Mouse (Mus musculus) cerebellum, adult 11 months (tissue): ENCODE results near the gene Ifi207.
"Not testable (repeated sequence)": the region's sequence is repeated elsewhere in the genome, so short reads cannot be mapped to it uniquely, and the experiment has no call there.

Experiments used
- DNase-seq: peaks from one replicate; pipeline ENCODE4 v3.0.0; 2022

Gene Ifi207

GRCm38 (mm10) chr1:173741656-173742055 is at the start of gene Ifi207:
Ifi207 (minus strand) TSS chr1:173741747.
- no peak for DNase-seq

- not testable (repeated sequence) for DNase-seq
Measured at GRCm38 (mm10) chr1:173773457-173773856, 31.9 kb upstream of the Ifi207 start.

- not testable (repeated sequence) for DNase-seq
Measured at GRCm38 (mm10) chr1:173766848-173767617, 25.5 kb upstream of the Ifi207 start, which contains the start of gene Ifi204. Ifi204 (minus strand) TSS chr1:173766943.

GRCm38 (mm10) chr1:173760032-173760431 is 18.5 kb upstream of the Ifi207 start:
- DNase-seq: not testable (repeated sequence)

- no peak for DNase-seq
Measured at GRCm38 (mm10) chr1:173742262-173742661, 715 bp upstream of the Ifi207 start.

- no peak for DNase-seq
Measured at GRCm38 (mm10) chr1:173740537-173740936, 1.0 kb downstream of the Ifi207 start.

- no peak for DNase-seq
Measured at GRCm38 (mm10) chr1:173736986-173737385, 4.6 kb downstream of the Ifi207 start.

DNA sequence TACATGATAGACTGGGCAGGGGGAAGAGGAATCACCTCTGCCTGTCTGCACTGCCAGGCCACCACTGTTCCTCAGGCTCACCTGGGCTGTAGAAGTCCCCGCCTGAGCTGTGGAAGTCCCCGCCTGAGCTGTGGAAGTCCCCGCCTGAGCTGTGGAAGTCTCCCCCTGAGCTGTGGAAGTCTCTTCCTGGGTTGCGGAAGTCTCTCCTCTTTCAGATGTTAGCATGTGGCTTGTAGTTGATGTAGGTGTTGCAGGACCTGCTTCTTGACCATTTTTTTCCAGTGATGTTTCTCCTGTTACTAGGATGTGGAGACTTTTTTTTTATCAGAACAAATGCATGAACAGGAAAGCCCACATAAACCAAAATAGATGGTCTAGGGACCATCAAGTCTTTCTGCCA is 6.5 kb downstream of the Ifi207 start:
- not testable (repeated sequence) for DNase-seq

DNA sequence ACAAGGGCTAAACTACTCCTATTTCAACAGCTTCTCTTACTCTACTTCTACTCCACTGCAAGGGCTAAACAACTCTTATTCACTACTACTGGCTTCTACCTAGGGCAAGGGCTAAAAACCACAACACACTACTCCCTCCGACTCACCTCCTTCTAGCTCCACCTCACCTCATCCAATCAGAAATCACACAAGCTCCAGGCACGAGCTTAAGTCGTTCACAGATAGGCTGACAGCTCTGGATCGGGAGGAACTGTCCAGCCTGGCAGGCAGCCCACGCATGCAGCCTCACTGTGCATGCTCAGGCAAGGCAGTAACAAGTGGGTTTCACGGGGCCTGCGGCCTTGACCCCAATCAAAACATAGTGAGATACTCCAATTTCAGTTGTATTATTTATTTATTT is 8.3 kb downstream of the Ifi207 start:
- no peak for DNase-seq

GRCm38 (mm10) chr1:173694270-173694669 is 47.3 kb downstream of the Ifi207 start:
- DNase-seq: no peak

- not testable (repeated sequence) for DNase-seq
Measured at GRCm38 (mm10) chr1:173678605-173679004, 62.9 kb downstream of the Ifi207 start.

DNA sequence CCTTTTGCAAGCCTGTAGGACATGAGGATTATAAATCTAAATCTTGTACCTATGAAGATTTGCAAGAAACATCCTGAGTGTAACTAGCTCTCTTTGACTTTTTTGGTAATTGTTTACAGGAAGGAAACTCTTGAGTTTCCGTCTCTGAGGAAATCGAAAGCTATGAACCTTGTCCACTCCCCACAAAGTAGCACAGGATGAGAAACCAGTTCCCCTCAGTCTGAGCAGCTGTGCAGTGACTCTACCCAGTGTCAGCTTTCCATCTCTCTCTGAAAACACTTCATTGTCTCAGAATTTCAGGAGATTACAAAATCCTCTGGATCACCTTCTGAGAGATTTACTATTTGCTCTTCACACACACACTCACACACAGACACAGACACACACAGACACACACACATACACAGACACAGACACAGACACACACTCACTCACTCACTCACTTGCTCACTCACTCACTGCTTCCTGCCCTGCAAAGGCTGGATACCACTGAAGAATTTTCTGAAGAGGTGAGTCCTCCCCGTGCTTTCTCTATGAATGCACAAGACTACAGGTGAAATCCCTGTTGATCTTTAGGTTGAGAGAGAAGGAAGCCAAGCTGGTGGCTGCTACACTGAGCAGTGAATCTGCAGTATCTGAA is 68.0 kb downstream of the Ifi207 start, which contains the start of gene Ifi208:
Gene Ifi208 (plus strand): TSS at position 218 of the 640 bp plus-strand sequence.
- not testable (repeated sequence) for DNase-seq
